Comparison of ENCODE assay signal across 8 mouse cellular contexts in genomic region chr19:30664269-30664668, GRCm38 (mm10).
A peak's percentile ranks its signal among the peaks of the same experiment; 100 is the strongest.
DNase-seq lines count a peak whose midpoint lies in the region; ATAC-seq and TF ChIP-seq lines count a peak whose summit lies in the region.

No protein-coding gene starts in this region.

- H3K9ac ChIP-seq in CH12.LX (ENCODE audit: insufficient read depth, low read depth) = no peak overlapping the region
- H3K9ac ChIP-seq in lung, embryonic 14.5 days = no peak overlapping the region

- H3K4me2 ChIP-seq in CH12.LX (ENCODE audit: insufficient read depth, low read depth, poor library complexity, severe bottlenecking) = no peak overlapping the region
- no peak overlapping the region for H3K4me2 ChIP-seq in lung, embryonic 14.5 days

- no peak overlapping the region for H3K4me3 ChIP-seq in CH12.LX (replicated peaks in 1 of 3; ENCODE audit: low read depth in 2 of 3, low read length in 2 of 3, poor library complexity in 1 of 3)
- no peak overlapping the region for H3K4me3 ChIP-seq in embryonic facial prominence, embryonic 10.5 days
- no peak overlapping the region for H3K4me3 ChIP-seq in heart, embryonic 10.5 days
- H3K4me3 ChIP-seq in lung, embryonic 14.5 days (ENCODE audit: low read depth, low read length) = no peak overlapping the region

- TF ChIP-seq RAD21 in CH12.LX (IDR thresholded peaks at IDR 0.05; ENCODE audit: low read depth, low read length) = peak; percentile 79

- peak; percentile 63 for DNase-seq in CH12.LX (ENCODE audit: extremely low read depth)
- peak; percentile 43 for DNase-seq in adrenal gland, adult 2 months
- DNase-seq in embryonic facial prominence, embryonic 10.5 days (ENCODE audit: low spot score) = peak; percentile 61
- peak; percentile 76 for DNase-seq in heart, embryonic 10.5 days (ENCODE audit: low spot score)
- DNase-seq in large intestine, adult 2 months (ENCODE audit: low read depth, low spot score) = peak; percentile 11
- peak; percentile 87 for DNase-seq in lung, embryonic 14.5 days
- peak; percentile 91 for DNase-seq in retina, embryonic 14.5 days (ENCODE audit: low spot score)
- DNase-seq in natural killer cell, adult 2 months (ENCODE audit: low spot score in 2 of 2) = no peak

- dilution Hi-C loops in CH12.LX (cut with MboI; ENCODE audit: extremely low pct_ligation_motif_present, extremely low pct_unique_long_range_greater_than_20kb, low sequenced_read_pairs) = no loop called here

- H3K36me3 ChIP-seq in CH12.LX (replicated peaks in 1 of 2; ENCODE audit: control insufficient read depth in 1 of 2, insufficient read depth in 1 of 2, low read length in 1 of 2) = no peaks in the 10 kb centered on the region
- no peaks in the 10 kb centered on the region for H3K36me3 ChIP-seq in embryonic facial prominence, embryonic 10.5 days (replicated peaks)
- no peaks in the 10 kb centered on the region for H3K36me3 ChIP-seq in heart, embryonic 10.5 days
- no peaks in the 10 kb centered on the region for H3K36me3 ChIP-seq in lung, embryonic 14.5 days (ENCODE audit: insufficient read depth)

- no peaks in the 10 kb centered on the region for H3K79me2 ChIP-seq in CH12.LX (replicated peaks; ENCODE audit: control insufficient read depth, extremely low read depth, insufficient read depth, poor library complexity, severe bottlenecking)

- TF ChIP-seq POLR2A in CH12.LX (IDR thresholded peaks at IDR 0.05; ENCODE audit: low read depth, low read length) = no peak

- no peak for ATAC-seq in lung, embryonic 14.5 days (ENCODE audit: insufficient read depth)

- H3K27ac ChIP-seq in CH12.LX (ENCODE audit: insufficient read depth, low read depth) = no peak overlapping the region
- no peak overlapping the region for H3K27ac ChIP-seq in embryonic facial prominence, embryonic 10.5 days (replicated peaks)
- H3K27ac ChIP-seq in heart, embryonic 10.5 days = no peak overlapping the region
- no peak overlapping the region for H3K27ac ChIP-seq in lung, embryonic 14.5 days (ENCODE audit: low read depth)

- peaks cover 0 to 3% of the 10 kb centered on the region in 2 experiments; a peak in 1 of 4 replicates for H3K4me1 ChIP-seq in CH12.LX (ENCODE audit: control insufficient read depth in 1 of 2, insufficient read depth in 2 of 2)
- H3K4me1 ChIP-seq in embryonic facial prominence, embryonic 10.5 days = no peaks in the 10 kb centered on the region
- no peaks in the 10 kb centered on the region for H3K4me1 ChIP-seq in heart, embryonic 10.5 days
- H3K4me1 ChIP-seq in lung, embryonic 14.5 days (ENCODE audit: insufficient read depth) = no peaks in the 10 kb centered on the region

- TF ChIP-seq CTCF in CH12.LX (conservative IDR thresholded peaks at IDR 0.05 in 1 of 2, IDR thresholded peaks at IDR 0.05 in 1 of 2; ENCODE audit: low read depth in 2 of 2, low read length in 2 of 2) = peak; percentile 42 to 75; a peak in 3 of 4 replicates
- peak; percentile 82 for TF ChIP-seq CTCF in lung, embryonic 14.5 days (IDR thresholded peaks at IDR 0.05; ENCODE audit: low read depth)

- TF ChIP-seq EP300 in CH12.LX (IDR thresholded peaks at IDR 0.05; ENCODE audit: low read length) = no peak

- H3K9me3 ChIP-seq in CH12.LX (replicated peaks; ENCODE audit: low read length) = no peaks in the 10 kb centered on the region
- H3K9me3 ChIP-seq in embryonic facial prominence, embryonic 10.5 days = no peaks in the 10 kb centered on the region
- H3K9me3 ChIP-seq in heart, embryonic 10.5 days = no peaks in the 10 kb centered on the region
- no peaks in the 10 kb centered on the region for H3K9me3 ChIP-seq in lung, embryonic 14.5 days (ENCODE audit: low read depth, low read length)

- WGBS in embryonic facial prominence, embryonic 10.5 days = 8% methylated on average over 8 of the region's 8 CpGs
- WGBS in heart, embryonic 10.5 days = 7% methylated on average over 8 of the region's 8 CpGs
- 5% methylated on average over 8 of the region's 8 CpGs for WGBS in large intestine, adult 2 months
- WGBS in lung, embryonic 14.5 days = 8% methylated on average over 8 of the region's 8 CpGs

- in situ Hi-C loops in CH12.LX (cut with MboI; ENCODE audit: low pct_ligation_motif_present, low pct_unique_long_range_greater_than_20kb, low sequenced_read_pairs) = no loop called here

- H3K27me3 ChIP-seq in CH12.LX (replicated peaks) = no peaks in the 10 kb centered on the region
- H3K27me3 ChIP-seq in embryonic facial prominence, embryonic 10.5 days (replicated peaks; ENCODE audit: low read depth, poor library complexity, severe bottlenecking) = no peaks in the 10 kb centered on the region; the same call in 1 of the 2 replicates
- no peaks in the 10 kb centered on the region for H3K27me3 ChIP-seq in heart, embryonic 10.5 days (ENCODE audit: insufficient read depth, poor library complexity, severe bottlenecking)
- H3K27me3 ChIP-seq in lung, embryonic 14.5 days (ENCODE audit: insufficient read depth, low read length) = no peaks in the 10 kb centered on the region

TF ChIP-seq in CH12.LX, 34 proteins besides CTCF, POLR2A, EP300 and RAD21:
- TF ChIP-seq MAZ (IDR thresholded peaks at IDR 0.05; ENCODE audit: low read depth, low read length) (no peak), USF2 (conservative IDR thresholded peaks at IDR 0.05; ENCODE audit: low read depth, low read length) (no peak), ZNF384 (IDR thresholded peaks at IDR 0.05; ENCODE audit: low read depth, low read length) (no peak), KAT2A (IDR thresholded peaks at IDR 0.05; ENCODE audit: insufficient replicate concordance, low read length) (no peak), SMC3 (IDR thresholded peaks at IDR 0.05; ENCODE audit: low read depth, low read length) (peak; percentile 60), MEF2A (IDR thresholded peaks at IDR 0.05; ENCODE audit: borderline replicate concordance, low read depth, low read length) (no peak), SIN3A (IDR thresholded peaks at IDR 0.05; ENCODE audit: low read length) (no peak)

Comparison
In these comparisons a context has a peak if more than half of its experiments do, and no peak if none do; other contexts are left out.
1. DNase-seq: peak in CH12.LX (single experiment), adrenal gland, adult 2 months (single experiment), embryonic facial prominence, embryonic 10.5 days (single experiment), heart, embryonic 10.5 days (single experiment), large intestine, adult 2 months (single experiment), lung, embryonic 14.5 days (single experiment) and retina, embryonic 14.5 days (single experiment); none in natural killer cell, adult 2 months (0 of 2).